8 mouse cellular contexts compared by ENCODE assay signal in genomic region chr15:100600696-100601272, GRCm38 (mm10). TPM values are rescaled to one million over a fixed set of nuclear protein-coding genes. Genes with fewer than 3 reads are reported as not detected.
DNase-seq lines count a peak whose midpoint lies in the region; ATAC-seq and TF ChIP-seq lines count a peak whose summit lies in the region.

No protein-coding gene starts in this region.

- H3K4me2 ChIP-seq in heart, embryonic 16.5 days (ENCODE audit: low read depth, low read length), result peak overlapping the region; percentile 99
- H3K4me2 ChIP-seq in embryonic facial prominence, embryonic 14.5 days (ENCODE audit: low read depth, low read length), result peak overlapping the region; percentile 98
- peak overlapping the region; percentile 100 for H3K4me2 ChIP-seq in intestine, postnatal 0 days (replicated peaks; ENCODE audit: low read depth)
- peak overlapping the region; percentile 92 for H3K4me2 ChIP-seq in midbrain, embryonic 16.5 days (ENCODE audit: low read length)

- H3K9ac ChIP-seq in heart, embryonic 16.5 days (ENCODE audit: low read length), result no peak overlapping the region; the same call in 1 of the 2 replicates
- H3K9ac ChIP-seq in embryonic facial prominence, embryonic 14.5 days (ENCODE audit: low read depth, low read length), result peak overlapping the region; percentile 86; the same call in 1 of the 2 replicates
- no peak overlapping the region for H3K9ac ChIP-seq in intestine, postnatal 0 days (ENCODE audit: low read depth, low read length)
- peak overlapping the region; percentile 99; the same call in 1 of the 2 replicates for H3K9ac ChIP-seq in midbrain, embryonic 16.5 days (ENCODE audit: low read depth, low read length)

- no peak for DNase-seq in heart, adult 18-20 months
- no peak for DNase-seq in embryonic facial prominence, embryonic 14.5 days (ENCODE audit: low spot score)
- no peak for DNase-seq in adrenal gland, adult 18-20 months (ENCODE audit: low spot score in 2 of 2)
- DNase-seq in thymus, postnatal 14 days, result no peak
- DNase-seq in left cerebral cortex, adult 11 months (ENCODE audit: low spot score), result no peak

- H3K27ac ChIP-seq in heart, embryonic 16.5 days (ENCODE audit: low read length), result no peak overlapping the region
- no peak overlapping the region for H3K27ac ChIP-seq in embryonic facial prominence, embryonic 14.5 days (replicated peaks; ENCODE audit: low read depth, low read length)
- H3K27ac ChIP-seq in intestine, postnatal 0 days (ENCODE audit: low read depth, low read length), result no peak overlapping the region
- no peak overlapping the region for H3K27ac ChIP-seq in midbrain, embryonic 16.5 days (ENCODE audit: low read length)

- no peak for TF ChIP-seq CTCF in intestine, postnatal 0 days (IDR thresholded peaks at IDR 0.05; ENCODE audit: low read depth)

- peaks cover 12% of the 10 kb centered on the region for H3K4me1 ChIP-seq in heart, embryonic 16.5 days (ENCODE audit: control insufficient read depth, insufficient read depth, low read length)
- peaks cover 12% of the 10 kb centered on the region for H3K4me1 ChIP-seq in embryonic facial prominence, embryonic 14.5 days (ENCODE audit: control insufficient read depth, insufficient read depth, low read length)
- H3K4me1 ChIP-seq in intestine, postnatal 0 days (replicated peaks; ENCODE audit: control insufficient read depth, insufficient read depth, low read length), result no peaks in the 10 kb centered on the region
- H3K4me1 ChIP-seq in midbrain, embryonic 16.5 days (ENCODE audit: control insufficient read depth, insufficient read depth, low read length), result peaks cover 18% of the 10 kb centered on the region

- H3K9me3 ChIP-seq in heart, embryonic 16.5 days (replicated peaks; ENCODE audit: control insufficient read depth, low read length), result no peaks in the 10 kb centered on the region
- no peaks in the 10 kb centered on the region for H3K9me3 ChIP-seq in embryonic facial prominence, embryonic 14.5 days (ENCODE audit: control insufficient read depth, low read length)
- H3K9me3 ChIP-seq in intestine, postnatal 0 days (ENCODE audit: control insufficient read depth), result no peaks in the 10 kb centered on the region
- no peaks in the 10 kb centered on the region for H3K9me3 ChIP-seq in midbrain, embryonic 16.5 days (replicated peaks; ENCODE audit: control insufficient read depth, low read length, poor library complexity, severe bottlenecking)

- no peaks in the 10 kb centered on the region for H3K36me3 ChIP-seq in heart, embryonic 16.5 days (ENCODE audit: control insufficient read depth, insufficient read depth)
- H3K36me3 ChIP-seq in embryonic facial prominence, embryonic 14.5 days (ENCODE audit: control insufficient read depth, insufficient read depth, low read length), result no peaks in the 10 kb centered on the region
- H3K36me3 ChIP-seq in intestine, postnatal 0 days (ENCODE audit: control insufficient read depth, insufficient read depth), result no peaks in the 10 kb centered on the region
- H3K36me3 ChIP-seq in midbrain, embryonic 16.5 days (ENCODE audit: control insufficient read depth, insufficient read depth, low read length), result no peaks in the 10 kb centered on the region

- ATAC-seq in heart, embryonic 16.5 days (replicated peaks; ENCODE audit: extremely low read depth, insufficient read depth, low FRiP score), result no peak
- ATAC-seq in embryonic facial prominence, embryonic 14.5 days (ENCODE audit: low read depth), result no peak
- no peak for ATAC-seq in intestine, postnatal 0 days
- no peak for ATAC-seq in midbrain, embryonic 16.5 days

- 27% methylated on average over 21 of the region's 21 CpGs for WGBS in heart, embryonic 16.5 days
- 14% methylated on average over 21 of the region's 21 CpGs for WGBS in embryonic facial prominence, embryonic 14.5 days
- WGBS in intestine, postnatal 0 days, result 42% methylated on average over 21 of the region's 21 CpGs
- WGBS in midbrain, embryonic 16.5 days, result 23% methylated on average over 21 of the region's 21 CpGs

- peak overlapping the region; percentile 82 for H3K4me3 ChIP-seq in heart, embryonic 16.5 days (ENCODE audit: low read length)
- peak overlapping the region; percentile 59 for H3K4me3 ChIP-seq in embryonic facial prominence, embryonic 14.5 days (ENCODE audit: low read depth, low read length)
- H3K4me3 ChIP-seq in intestine, postnatal 0 days (ENCODE audit: low read depth, low read length), result peak overlapping the region; percentile 90; the same call in 1 of the 2 replicates
- peak overlapping the region; percentile 71 for H3K4me3 ChIP-seq in midbrain, embryonic 16.5 days (ENCODE audit: low read depth, low read length)

- peaks cover 8% of the 10 kb centered on the region; the same call in 1 of the 2 replicates for H3K27me3 ChIP-seq in heart, embryonic 16.5 days (ENCODE audit: control insufficient read depth, insufficient read depth, low read length)
- H3K27me3 ChIP-seq in embryonic facial prominence, embryonic 14.5 days (replicated peaks; ENCODE audit: control insufficient read depth, insufficient read depth, low read length), result peaks cover 24% of the 10 kb centered on the region
- peaks cover 9% of the 10 kb centered on the region; the same call in 1 of the 2 replicates for H3K27me3 ChIP-seq in intestine, postnatal 0 days (replicated peaks; ENCODE audit: control insufficient read depth, insufficient read depth, low read length)
- H3K27me3 ChIP-seq in midbrain, embryonic 16.5 days (ENCODE audit: control insufficient read depth, insufficient read depth, low read depth, low read length), result 0 out of 2 replicates have a peak, but pooled peaks cover 4% of the 10 kb centered on the region

RNA-seq across cellular contexts. Expression of gene Pou6f1, which starts 1.0 kb away (rescaled TPM):
- 3.3 and 5.6 TPM in 2 replicates for polyA plus RNA-seq in heart, embryonic 16.5 days (2015; fragmentation: Nextera tagmentation; extraction: Ambion mirVana)
- total RNA-seq in heart, adult 18-20 months (2021), result 10 to 100 TPM; 11.1 to 14.2 TPM
- polyA plus RNA-seq in embryonic facial prominence, embryonic 14.5 days (2014; fragmentation: Nextera tagmentation; extraction: Ambion mirVana), result 8.3 and 10.1 TPM in 2 replicates
- 3.0 and 4.3 TPM in 2 replicates for polyA plus RNA-seq in intestine, postnatal 0 days (2015; fragmentation: Nextera tagmentation; extraction: Ambion mirVana)
- polyA plus RNA-seq in midbrain, embryonic 16.5 days (2015; fragmentation: Nextera tagmentation; extraction: Ambion mirVana), result 33.1 and 36.4 TPM in 2 replicates
- 10 to 100 TPM; 13.1 to 16.4 TPM for total RNA-seq in adrenal gland, adult 18-20 months (2021)

RNA-seq across cellular contexts. Expression of gene Dazap2, which starts 14.4 kb away (rescaled TPM):
- polyA plus RNA-seq in heart, embryonic 16.5 days (2015; fragmentation: Nextera tagmentation; extraction: Ambion mirVana), result 223 and 247 TPM in 2 replicates
- 100 to 1,000 TPM; 152 to 194 TPM for total RNA-seq in heart, adult 18-20 months (2021)
- polyA plus RNA-seq in embryonic facial prominence, embryonic 14.5 days (2014; fragmentation: Nextera tagmentation; extraction: Ambion mirVana), result 185 and 189 TPM in 2 replicates
- polyA plus RNA-seq in intestine, postnatal 0 days (2015; fragmentation: Nextera tagmentation; extraction: Ambion mirVana), result 354 and 373 TPM in 2 replicates
- polyA plus RNA-seq in midbrain, embryonic 16.5 days (2015; fragmentation: Nextera tagmentation; extraction: Ambion mirVana), result 109 and 115 TPM in 2 replicates
- 100 to 1,000 TPM; 169 to 241 TPM for total RNA-seq in adrenal gland, adult 18-20 months (2021)

RNA-seq across cellular contexts. Expression of gene Smagp, which starts 36.0 kb away (rescaled TPM):
- 16.9 and 17.2 TPM in 2 replicates for polyA plus RNA-seq in heart, embryonic 16.5 days (2015; fragmentation: Nextera tagmentation; extraction: Ambion mirVana)
- 10 to 100 TPM; 11.3 to 18.5 TPM for total RNA-seq in heart, adult 18-20 months (2021)
- polyA plus RNA-seq in embryonic facial prominence, embryonic 14.5 days (2014; fragmentation: Nextera tagmentation; extraction: Ambion mirVana), result 15.8 and 17.2 TPM in 2 replicates
- 77.1 and 88.6 TPM in 2 replicates for polyA plus RNA-seq in intestine, postnatal 0 days (2015; fragmentation: Nextera tagmentation; extraction: Ambion mirVana)
- polyA plus RNA-seq in midbrain, embryonic 16.5 days (2015; fragmentation: Nextera tagmentation; extraction: Ambion mirVana), result 3.2 and 3.4 TPM in 2 replicates
- 10 to 100 TPM; 41.3 to 51.6 TPM for total RNA-seq in adrenal gland, adult 18-20 months (2021)

RNA-seq across cellular contexts. Expression of gene Tfcp2, which starts 49.0 kb away (rescaled TPM):
- 16.0 and 19.2 TPM in 2 replicates for polyA plus RNA-seq in heart, embryonic 16.5 days (2015; fragmentation: Nextera tagmentation; extraction: Ambion mirVana)
- total RNA-seq in heart, adult 18-20 months (2021), result 10 to 100 TPM; 11.3 to 14.7 TPM
- polyA plus RNA-seq in embryonic facial prominence, embryonic 14.5 days (2014; fragmentation: Nextera tagmentation; extraction: Ambion mirVana), result 17.4 and 22.6 TPM in 2 replicates
- polyA plus RNA-seq in intestine, postnatal 0 days (2015; fragmentation: Nextera tagmentation; extraction: Ambion mirVana), result 8.0 and 8.5 TPM in 2 replicates
- polyA plus RNA-seq in midbrain, embryonic 16.5 days (2015; fragmentation: Nextera tagmentation; extraction: Ambion mirVana), result 38.6 and 43.0 TPM in 2 replicates
- total RNA-seq in adrenal gland, adult 18-20 months (2021), result 10 to 100 TPM; 16.6 to 17.6 TPM

Comparison
In these comparisons a context has a peak if more than half of its experiments do, and no peak if none do; other contexts are left out.
1. H3K9ac ChIP-seq: peak in embryonic facial prominence, embryonic 14.5 days (single experiment) and midbrain, embryonic 16.5 days (single experiment); none in heart, embryonic 16.5 days (single experiment) and intestine, postnatal 0 days (single experiment).
2. Peak in every context shown above with its lines, with median percentiles within 50 percentile points of each other: H3K4me2 ChIP-seq and H3K4me3 ChIP-seq.